Mouse (Mus musculus): ENCODE data around the gene Lpar2.

Lpar2 gene

DNA sequence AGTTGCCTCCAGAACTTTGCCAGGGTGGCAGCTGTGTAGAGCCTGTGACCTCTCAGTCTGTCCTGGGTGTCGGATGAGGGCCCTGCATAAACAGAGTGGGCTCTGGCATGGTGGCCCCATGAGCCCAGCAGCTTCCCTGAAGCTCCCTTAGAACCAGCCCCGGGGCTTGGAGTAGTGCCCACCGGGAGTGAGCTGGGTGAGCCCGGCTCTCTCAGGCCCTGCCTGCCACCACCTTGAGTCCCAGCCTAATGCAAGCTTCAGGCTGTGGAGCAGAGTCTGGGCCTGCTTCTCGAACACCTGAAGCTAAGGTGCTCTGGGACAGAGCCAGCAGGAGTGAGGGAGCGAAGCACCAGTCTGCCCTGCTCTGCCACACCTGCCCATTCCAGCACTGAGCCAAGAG, 48.7 kb downstream of the Lpar2 start:
- no peak for DNase-seq

DNA sequence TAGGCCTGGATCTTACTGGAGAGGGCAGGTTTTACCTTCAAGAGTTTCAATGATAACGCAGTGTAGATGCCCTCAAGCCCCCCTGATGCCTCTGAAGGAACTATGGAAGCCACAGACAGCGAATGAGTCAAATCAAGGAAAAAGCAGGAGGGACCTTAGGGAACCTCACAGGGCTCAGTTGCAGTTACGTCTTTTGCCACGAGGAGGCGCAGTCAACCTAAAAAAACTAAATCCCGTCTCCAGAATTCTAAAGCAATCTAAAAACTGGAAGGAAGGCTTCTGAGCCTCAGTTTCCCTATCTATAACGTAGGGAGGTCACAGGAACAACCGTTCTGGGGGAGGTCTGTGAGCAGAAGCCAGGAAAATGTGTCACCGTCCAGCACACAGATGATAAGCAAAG, 51.9 kb downstream of the Lpar2 start:
- DNase-seq = no peak

DNA sequence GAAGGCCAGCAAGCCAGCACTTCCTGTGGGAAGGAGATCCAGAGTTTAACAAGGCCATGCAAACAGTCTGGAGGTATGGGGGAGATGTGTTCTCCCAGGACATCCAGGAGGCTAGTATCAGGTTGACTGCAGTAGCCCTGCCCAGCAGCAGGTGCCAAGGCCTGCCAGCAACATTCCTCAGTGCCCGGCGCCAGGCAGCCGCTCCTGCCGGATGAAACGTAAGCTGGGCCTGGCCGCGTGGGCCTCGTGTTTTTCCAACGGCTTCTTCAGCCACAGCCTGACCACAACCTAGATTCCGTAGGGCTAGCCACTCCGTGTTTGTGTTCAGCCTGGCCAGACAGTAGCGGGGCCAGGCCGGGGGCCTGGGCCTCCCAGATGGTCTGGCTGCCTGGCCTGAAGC, 52.4 kb downstream of the Lpar2 start:
- DNase-seq = no peak

DNA sequence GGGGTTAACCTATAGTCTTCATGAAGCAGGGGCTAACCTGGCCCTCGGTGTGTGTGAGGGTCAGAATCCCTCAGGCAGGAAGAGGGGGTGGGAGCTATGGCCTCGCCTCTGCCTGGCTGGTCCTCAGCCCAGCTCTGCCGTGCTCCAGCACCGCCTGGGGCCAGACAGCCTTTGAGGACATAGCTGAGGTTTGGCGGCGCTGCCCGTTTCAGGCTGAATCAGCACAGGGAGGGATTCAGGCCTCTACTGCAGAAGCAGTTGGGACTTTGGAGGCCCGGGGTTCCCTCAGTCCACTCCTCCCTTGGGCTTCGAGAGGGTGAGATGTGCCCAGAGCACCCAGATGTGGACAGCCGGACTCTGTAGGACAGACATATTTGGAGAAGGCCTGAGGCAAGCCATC, 53.9 kb downstream of the Lpar2 start:
- DNase-seq = no peak

- DNase-seq = no peak
Observed at GRCm38 (mm10) chr8:69876967-69877366, 54.7 kb downstream of the Lpar2 start.

GRCm38 (mm10) chr8:69877396-69877795, 55.2 kb downstream of the Lpar2 start:
- no peak for DNase-seq

DNA sequence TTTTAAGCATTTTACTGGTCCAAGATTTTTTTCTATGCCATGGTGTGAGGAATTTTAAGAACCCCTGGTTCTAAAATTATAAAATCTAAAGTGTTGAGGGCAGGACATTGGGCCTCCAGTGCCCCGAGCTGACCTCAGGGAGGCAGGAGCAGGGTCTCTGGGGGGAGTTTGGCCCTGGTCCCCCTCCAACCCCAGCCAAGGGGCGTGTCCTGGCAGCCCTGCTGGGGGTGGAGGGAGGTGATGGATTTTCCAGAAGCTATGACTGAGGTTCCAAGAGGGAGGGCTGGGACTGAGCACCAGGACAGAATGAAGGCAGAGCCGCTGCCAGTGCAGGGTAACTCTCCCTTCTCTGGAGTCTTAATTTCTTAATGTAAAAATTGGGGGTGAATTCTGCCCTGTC, 55.8 kb downstream of the Lpar2 start:
- DNase-seq = no peak

DNA sequence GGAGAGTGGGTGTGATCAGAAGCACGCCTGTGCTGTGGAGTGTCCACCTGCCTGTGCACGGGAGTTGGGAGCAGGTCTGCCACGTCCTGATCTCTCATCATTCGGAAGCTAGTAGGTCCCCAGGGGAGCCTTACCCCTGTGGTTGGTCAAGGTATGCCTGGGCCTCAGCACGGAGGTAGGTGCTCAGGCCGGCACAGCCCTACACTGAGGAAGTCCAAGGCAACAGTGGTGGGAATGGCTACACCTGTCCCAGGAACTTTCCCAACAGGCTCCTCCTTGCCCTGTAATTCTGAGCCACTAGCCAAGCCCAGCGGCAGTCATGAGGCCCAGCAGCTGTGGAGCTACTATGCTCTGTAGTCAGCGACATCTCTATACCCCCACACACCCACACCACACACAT, 57.4 kb downstream of the Lpar2 start:
- no peak for DNase-seq

All from layer of hippocampus, adult 9-11 months (tissue).